Mouse (Mus musculus) heart, adult 11 months (tissue): ENCODE data around the gene Zfp36l2.
"Not testable (repeated sequence)": the region's sequence is repeated elsewhere in the genome, so short reads cannot be mapped to it uniquely, and the experiment has no call there.

Source experiments
- DNase-seq: peaks from one replicate; pipeline ENCODE4 v3.0.0; 2022

Zfp36l2 gene

DNA sequence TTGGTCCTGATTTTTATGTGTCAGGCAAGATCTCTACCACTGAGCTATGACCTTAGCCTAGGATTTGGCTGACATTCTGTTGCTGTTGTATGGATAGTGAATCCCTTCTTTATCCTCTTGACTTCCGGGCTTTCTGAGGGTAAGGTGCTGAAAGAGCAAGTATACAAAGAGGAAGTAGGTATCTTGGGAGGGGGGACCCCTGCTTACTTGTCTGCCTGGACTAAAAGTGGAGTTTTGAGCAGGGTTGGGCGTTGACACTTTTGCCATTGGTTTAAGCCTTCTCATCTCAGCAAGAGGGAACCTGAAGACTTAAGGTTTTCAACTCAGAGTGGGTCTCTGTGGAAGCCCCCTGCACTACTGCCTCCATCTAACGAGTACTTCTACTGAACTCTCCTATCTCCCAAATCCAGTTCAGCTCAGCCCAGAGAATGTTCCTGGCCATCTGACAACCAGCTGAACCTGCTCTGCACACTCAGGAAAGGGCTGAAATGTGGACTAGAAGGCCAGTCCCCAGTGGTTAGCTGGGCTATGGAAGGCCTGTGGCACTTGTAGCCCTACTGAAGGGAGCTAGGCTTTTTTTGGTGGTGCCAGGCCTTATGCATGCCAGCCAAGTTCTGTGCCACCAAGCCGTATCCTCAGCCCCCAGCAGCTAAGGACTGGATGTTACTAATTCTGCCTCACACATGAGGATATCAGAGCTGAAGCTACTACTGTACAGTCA is 6.7 kb upstream of the Zfp36l2 start:
- DNase-seq = peak; percentile 90

DNA sequence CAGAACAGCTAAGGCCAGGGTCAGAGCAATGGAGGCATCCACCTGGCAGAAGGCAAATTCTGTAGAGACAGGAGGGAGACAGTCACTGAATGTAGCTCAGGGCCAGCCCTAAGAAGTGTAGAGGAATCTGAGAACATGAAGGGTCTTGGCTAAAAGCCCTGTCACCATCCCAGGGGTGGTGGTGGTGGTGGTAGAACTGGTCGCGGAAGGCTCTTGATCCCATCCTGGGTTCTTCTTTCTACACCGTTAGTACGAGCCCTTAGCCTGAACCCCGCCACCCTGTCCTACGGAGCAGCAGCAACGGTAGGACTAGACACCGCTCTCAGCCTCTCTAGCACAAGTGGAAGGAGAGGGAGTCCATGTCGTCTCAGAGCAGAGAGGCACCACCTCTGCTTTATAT is 5.7 kb upstream of the Zfp36l2 start:
- peak; percentile 86 for DNase-seq

- peak; percentile 85 for DNase-seq
These were observed 4.2 kb upstream of the Zfp36l2 start for GRCm38 (mm10) chr17:84191946-84192345.

- peak; percentile 97 for DNase-seq
These were observed 3.1 kb upstream of the Zfp36l2 start for GRCm38 (mm10) chr17:84190885-84191284.

DNA sequence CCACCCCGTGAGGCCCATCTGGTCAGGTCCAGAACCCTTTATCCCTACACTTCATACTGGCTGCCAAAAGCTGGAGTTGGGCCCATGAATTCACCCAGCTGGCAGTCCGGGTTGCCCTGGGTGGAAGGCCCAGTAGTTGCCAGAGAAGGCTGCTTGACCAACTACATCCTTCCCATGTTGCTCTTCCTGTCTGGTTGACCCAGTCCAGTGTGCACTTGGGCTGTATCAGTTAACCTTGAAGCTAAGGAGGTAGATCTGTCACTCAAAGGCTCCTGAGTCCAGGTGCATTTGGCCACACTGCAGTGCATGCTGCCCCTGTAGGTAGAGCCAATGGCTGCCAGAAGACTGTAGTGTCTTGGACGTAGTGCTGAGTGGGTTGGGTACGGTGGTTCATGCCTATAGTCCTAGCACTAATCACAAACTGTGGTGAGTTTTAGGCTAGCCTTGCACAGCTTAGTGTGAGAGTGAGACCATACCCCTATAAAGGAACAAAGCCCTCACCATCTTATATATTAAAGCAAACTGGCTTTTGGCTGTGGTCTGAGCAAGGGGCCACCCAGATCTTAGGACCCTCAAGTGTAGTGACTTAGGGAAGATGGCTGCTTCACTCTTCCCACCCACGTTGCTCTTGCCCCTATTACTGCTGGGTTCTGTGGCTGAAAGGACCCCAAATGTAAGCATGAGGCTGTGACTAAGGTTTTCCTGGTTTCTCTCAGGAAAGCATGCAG is 1.5 kb upstream of the Zfp36l2 start:
- peak; percentile 98 for DNase-seq

- peak; percentile 100 for DNase-seq
These were observed 721 bp upstream of the Zfp36l2 start for GRCm38 (mm10) chr17:84188374-84188961.

DNA sequence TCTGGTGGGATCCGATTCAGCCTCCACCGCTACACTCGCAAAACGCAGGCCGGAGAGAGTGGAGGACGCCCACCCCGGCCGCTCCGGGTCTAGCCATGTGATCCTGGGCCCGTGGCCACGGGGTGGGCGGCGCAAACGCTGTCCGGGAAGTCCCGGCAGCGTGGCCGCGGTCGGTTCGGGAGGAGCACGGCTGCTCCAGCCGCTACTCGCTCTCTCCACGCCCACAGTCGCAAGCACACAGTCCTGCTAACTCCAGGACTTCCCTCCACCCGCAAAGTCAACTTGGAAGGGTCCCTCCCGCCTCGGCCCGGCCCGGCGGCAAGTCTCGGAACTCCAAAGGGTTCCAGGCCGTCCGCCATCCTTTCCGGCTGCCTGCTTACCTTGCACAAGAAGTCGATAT is 483 bp downstream of the Zfp36l2 start:
- not testable (repeated sequence) for DNase-seq

DNA sequence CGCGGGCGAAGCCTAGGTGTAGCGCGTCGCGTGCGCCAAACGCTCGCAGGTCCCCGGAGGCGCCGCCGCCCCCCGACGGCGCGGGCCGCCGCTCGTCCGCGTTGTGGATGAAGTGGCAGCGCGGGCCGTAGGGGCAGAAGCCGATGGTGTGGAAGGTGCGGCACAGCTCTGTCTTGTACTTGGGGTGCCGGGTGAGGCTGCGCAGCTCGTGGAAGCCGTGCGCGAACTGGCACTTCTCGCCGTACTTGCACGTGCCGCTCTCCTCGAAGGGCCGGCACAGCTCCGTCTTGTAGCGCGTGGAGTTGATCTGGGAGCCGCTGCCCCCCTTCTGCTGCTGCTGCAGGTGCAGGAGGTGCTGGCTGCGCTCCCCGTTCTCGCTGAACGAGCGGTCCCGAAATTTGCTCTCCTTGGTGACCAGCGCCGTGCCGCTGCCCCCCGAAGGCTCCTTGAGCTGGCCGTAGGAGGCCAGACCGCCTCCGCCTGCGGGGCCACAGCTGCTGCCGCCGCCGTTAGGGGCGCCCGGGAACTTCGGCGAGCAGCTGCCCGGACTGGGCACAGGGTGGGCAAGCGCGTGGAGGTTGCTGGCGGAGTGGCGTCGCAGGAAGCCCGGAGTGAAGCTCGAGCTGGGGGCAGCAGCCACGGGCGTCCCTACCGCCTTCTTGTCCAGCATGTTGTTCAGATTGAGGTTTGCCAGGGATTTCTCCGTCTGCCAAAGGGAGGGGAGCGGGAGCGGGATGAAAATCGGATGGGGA is 1.1 kb downstream of the Zfp36l2 start:
- DNase-seq = peak; percentile 97

DNA sequence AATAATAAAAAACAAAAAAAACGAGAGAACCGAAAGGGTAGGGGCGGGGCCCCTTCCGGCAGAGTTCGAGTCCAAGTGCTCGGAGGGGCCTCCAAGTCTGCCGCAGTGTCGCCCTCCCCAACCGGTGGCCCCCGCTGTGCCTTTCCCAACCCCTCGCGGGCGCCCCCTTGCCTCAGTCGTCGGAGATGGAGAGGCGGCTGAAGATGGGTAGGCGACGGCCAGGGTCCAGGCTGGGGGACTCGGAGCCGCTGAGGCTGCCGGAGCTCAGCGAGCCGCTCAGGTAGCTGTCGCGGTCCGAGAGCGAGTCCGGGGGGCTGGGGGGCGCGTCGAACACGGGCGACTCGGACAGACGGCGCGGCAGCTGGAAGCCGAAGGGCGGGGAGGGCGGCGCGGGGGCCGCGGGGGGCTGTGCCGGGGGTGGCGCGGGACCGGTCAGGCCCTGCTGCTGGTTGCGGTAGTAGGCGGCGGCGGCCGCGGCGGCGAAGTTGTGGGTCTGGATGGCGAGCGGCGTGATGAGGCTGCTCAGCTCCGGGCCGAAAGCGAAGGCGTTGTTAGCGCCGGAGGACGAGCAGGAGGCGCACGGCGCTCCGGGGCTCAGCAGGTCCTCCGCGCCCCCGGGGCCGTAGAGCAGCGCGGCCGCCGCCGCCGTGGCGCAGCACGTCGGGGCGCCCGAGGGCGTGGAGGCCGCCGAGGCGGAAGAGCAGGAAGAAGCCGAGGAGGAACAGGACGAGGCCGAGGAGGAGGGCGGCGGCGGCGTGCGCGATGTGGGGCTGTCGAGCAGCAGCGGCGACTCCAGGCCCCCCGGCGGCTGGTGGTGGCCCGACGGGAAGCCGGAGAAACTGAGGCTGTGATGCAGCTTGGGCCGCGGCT is 1.9 kb downstream of the Zfp36l2 start:
- DNase-seq = peak; percentile 97

DNA sequence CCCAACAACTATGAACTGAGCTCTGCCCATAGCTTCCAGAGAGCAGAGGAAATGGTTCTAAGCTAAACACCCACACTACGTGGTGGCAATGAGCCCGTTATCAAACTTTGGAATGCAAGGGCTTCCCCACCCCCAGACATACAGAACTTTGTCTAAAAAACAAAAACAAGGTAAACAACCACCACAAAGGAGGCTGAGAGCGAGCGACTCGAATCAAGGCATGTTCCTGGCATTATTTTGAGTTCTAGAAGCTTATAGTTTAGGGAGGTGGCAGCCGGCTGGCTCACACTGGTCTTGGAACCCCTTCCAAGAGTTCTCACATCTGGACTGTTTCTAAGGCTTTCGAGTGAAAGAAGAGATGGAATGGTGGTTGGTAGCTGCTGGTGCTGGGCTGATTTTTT is 2.7 kb downstream of the Zfp36l2 start:
- DNase-seq = peak; percentile 94

DNA sequence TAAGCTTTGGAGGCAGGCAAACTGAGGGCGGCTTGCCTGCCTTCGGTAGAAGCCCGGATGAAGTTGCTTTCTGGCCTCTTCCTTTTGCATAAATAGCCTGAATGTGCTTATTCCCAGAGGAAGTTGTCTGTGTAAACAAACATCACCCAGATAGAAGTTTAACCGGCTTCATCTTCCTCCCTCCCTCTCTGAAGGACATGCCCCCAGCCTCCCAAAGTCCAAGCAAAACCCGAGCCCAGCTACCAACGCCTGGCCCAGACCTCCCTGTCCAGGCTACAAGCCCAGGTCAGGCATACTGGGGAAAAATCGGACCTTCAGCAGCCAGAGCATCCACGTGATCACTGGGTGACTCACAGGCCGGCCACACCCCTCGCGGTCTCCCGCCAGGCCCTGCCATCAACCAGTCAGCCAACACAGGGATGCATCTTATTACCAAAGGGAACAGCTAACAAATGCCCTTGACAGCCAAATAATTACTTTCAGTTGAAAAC is 4.4 kb downstream of the Zfp36l2 start:
- DNase-seq = peak; percentile 100

GRCm38 (mm10) chr17:84182311-84183271 is 5.2 kb downstream of the Zfp36l2 start:
- peak; percentile 97 for DNase-seq

- peak; percentile 98 for DNase-seq
These were observed 6.0 kb downstream of the Zfp36l2 start for GRCm38 (mm10) chr17:84181502-84182310.

GRCm38 (mm10) chr17:84180715-84181501 is 6.8 kb downstream of the Zfp36l2 start:
- DNase-seq = peak; percentile 98

GRCm38 (mm10) chr17:84179973-84180365 is 7.8 kb downstream of the Zfp36l2 start:
- peak; percentile 96 for DNase-seq

DNA sequence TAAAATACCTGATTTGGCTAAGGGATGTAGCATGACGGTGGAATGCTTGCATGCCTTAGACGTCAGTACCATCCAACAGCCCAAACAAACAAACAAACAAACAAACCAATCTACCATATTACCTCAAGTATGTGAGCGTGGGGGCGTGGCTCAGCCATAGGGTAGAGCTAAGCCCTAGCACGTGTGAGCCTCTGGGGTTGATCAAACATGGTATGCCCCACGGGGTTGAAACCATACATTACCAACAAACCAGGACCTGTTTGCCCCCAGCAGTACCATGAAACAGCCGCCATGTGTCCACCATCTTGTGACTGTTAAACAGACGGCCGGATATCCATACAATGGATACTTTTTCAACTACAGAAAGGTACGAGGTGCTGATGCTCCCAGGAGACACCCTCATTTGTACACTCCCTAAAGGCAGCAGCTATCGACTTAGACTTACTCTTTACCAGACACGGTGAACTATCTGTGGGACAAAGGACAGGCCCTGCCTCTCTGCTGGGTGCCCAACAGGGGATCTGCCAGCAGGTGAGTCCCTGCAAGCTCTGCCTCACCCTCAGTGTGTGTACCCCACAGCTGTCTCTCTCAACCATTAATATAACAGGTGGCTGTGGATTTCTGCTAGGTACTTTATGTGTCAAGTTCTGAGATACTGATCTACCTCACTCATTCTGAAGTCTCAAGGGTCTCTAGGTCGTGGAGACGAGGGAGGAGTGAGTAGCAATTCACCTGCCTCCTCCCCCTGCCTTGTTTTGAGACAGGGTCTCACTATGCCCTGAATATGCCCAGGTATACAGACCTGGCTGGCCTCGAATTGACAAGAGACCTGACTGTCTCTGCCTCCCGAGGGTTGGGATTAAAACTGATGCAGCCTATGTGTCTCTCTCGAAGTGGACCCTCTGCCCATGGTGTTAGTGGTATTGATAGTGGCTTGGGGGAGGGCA is 8.4 kb downstream of the Zfp36l2 start:
- DNase-seq = peak; percentile 90

DNA sequence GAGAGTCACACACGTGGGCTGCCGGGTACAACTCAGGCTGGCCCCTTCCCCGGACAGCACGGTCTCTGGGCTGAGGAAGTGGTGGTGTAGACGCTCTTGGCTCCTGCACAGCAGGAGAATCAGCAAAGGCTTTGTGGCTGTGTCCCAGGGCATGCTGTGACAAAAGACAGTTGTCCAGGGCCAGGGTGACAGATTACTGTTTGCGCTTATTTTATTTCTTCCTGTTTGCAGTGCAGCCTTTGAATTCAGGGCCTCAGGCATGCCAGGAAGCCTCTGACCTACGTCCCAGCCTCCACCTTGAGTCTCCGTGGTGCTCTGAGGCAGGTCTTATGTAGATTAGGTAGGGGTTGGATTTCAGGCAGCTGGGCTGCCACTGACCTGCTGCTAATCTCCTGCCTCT is 10.3 kb downstream of the Zfp36l2 start:
- peak; percentile 84 for DNase-seq

- DNase-seq = peak; percentile 89
These were observed 11.3 kb downstream of the Zfp36l2 start for GRCm38 (mm10) chr17:84176446-84176845.
